Mouse (Mus musculus) heart, adult 2 months (tissue): ENCODE measurements around the gene Setd6.

Experiments used
- CTCF ChIP-seq: fragments of 200-600 bp; IDR thresholded peaks from 2 replicates; pipeline ENCODE4 v1.8.1; 2022; ENCODE audit warnings: antibody characterized with exemption, mild to moderate bottlenecking, moderate library complexity
- POLR2A ChIP-seq: fragments of 200-500 bp; IDR thresholded peaks from 2 replicates; pipeline ENCODE4 v1.6.1; 2011; ENCODE audit warnings: mild to moderate bottlenecking, low read depth, low read length, control low read depth; ENCODE audit not compliant: insufficient read depth

DNA sequence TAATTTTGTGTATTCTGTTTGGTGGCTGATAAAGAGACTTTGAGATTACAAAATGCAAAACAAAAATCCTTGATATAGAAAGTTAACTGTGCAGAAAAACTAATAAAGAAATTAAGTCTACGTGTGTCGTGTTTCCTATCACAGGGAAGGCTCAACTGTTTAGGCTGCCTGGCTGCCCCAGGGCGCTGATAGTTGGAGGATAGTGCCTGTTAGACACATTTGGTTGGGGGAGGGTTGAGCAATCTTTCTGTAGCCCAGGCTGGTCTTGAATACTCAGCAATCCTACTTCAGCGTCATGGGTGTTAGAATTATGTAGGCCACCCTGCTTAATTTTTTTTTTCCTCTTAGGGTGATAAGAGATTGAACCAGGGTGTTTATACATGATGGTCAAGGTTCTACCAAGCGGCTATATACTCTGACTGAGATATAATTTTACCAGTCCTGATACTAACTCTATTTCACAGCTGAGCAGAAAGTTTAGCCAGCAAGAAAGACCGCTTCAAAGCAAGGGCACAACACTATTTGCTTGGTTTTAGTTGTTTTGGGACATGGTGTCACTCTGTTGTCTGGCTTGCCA, 756 bp upstream of the Setd6 start:
- TF ChIP-seq CTCF (no peak), POLR2A (no peak)
